Mouse (Mus musculus) c-Kit-negative CD71-positive TER-119-positive erythroid progenitor cells, embryonic 14.5 days (primary cell): ENCODE measurements around the gene Noct.

ENCODE experiments used
- DNase-seq: peaks from one replicate; pipeline ENCODE4 v3.0.0-alpha.2; 2013; ENCODE audit warnings: low read depth, low spot score

Gene Noct

GRCm38 (mm10) chr3:51276421-51277111 lies 52.3 kb downstream of the Noct start:
- DNase-seq: no peak

- no peak for DNase-seq
Measured at GRCm38 (mm10) chr3:51277201-51278150, 53.2 kb downstream of the Noct start.

GRCm38 (mm10) chr3:51278433-51278832 lies 54.2 kb downstream of the Noct start:
- DNase-seq: no peak

GRCm38 (mm10) chr3:51281727-51282126 lies 57.5 kb downstream of the Noct start:
- DNase-seq: no peak

GRCm38 (mm10) chr3:51284375-51284774 lies 60.1 kb downstream of the Noct start:
- no peak for DNase-seq

- peak; percentile 47 for DNase-seq
Measured at GRCm38 (mm10) chr3:51288880-51289821, 64.9 kb downstream of the Noct start.

- DNase-seq: no peak
Measured at GRCm38 (mm10) chr3:51294251-51294650, 70.0 kb downstream of the Noct start.

GRCm38 (mm10) chr3:51295225-51295624 lies 71.0 kb downstream of the Noct start:
- DNase-seq: no peak

- DNase-seq: no peak
Measured at GRCm38 (mm10) chr3:51296790-51297189, 72.5 kb downstream of the Noct start.
